Mouse (Mus musculus): ENCODE data around the gene Olfr905. TPM values are rescaled to one million over a fixed set of nuclear protein-coding genes. Genes with fewer than 3 reads are reported as not detected.

Olfr905 gene
- polyA plus RNA-seq, 1 experiment from 2014 or later, result not detected

DNA sequence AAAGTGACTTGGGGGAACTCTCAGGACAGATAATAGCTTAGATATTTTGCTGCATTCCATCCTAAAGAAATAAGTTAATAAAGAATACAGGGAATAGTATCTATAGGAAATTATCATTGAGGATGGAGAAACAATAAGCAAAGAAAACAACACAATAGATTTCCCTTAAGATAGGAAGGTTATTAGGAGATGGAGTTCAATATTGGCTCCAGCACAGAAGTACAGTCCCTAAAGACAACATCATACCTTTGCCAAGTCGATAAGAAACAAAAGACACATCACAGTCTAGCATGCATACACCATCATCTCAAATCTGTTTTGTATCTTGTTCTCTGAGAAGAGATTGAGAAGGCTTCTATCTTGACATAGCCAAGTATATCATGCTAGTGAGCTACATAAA lies 50.4 kb downstream of the Olfr905 start, which contains the start of gene Olfr911-ps1:
Olfr911-ps1 (plus strand) TSS at position 301 of the 400 bp plus-strand sequence.
- H3K27me3 ChIP-seq (ENCODE audit: control insufficient read depth, insufficient read depth, low read depth, low read length), result no peaks in the 10 kb centered on the region
- no peaks in the 10 kb centered on the region for H3K9me3 ChIP-seq (replicated peaks; ENCODE audit: control insufficient read depth, low read length)
- no peaks in the 10 kb centered on the region for H3K36me3 ChIP-seq (ENCODE audit: control insufficient read depth, insufficient read depth)
- H3K4me1 ChIP-seq (ENCODE audit: control insufficient read depth, low read depth, low read length), result no peaks in the 10 kb centered on the region
- 20% methylated on average over 1 of the region's 1 CpGs for WGBS (ENCODE audit: insufficient replicate concordance)
- no peak within 1 kb of the TSS for H3K4me2 ChIP-seq (ENCODE audit: low read depth, low read length)
- H3K4me3 ChIP-seq (ENCODE audit: low read depth, low read length), result no peak within 1 kb of the TSS
- H3K9ac ChIP-seq (ENCODE audit: low read depth, low read length), result no peak within 1 kb of the TSS
- H3K27ac ChIP-seq (ENCODE audit: low read length), result no peak within 1 kb of the TSS
- no peak for ATAC-seq (ENCODE audit: low read depth)

Other genes starting within 250 kb of the Olfr905 start
- not detected in 2 replicates for gene Olfr143, start 218.3 kb upstream of the Olfr905 start, polyA plus RNA-seq (2015; fragmentation: Nextera tagmentation; extraction: Ambion mirVana)
- not detected in 2 replicates for gene Olfr895, start 203.3 kb upstream of the Olfr905 start, polyA plus RNA-seq (2015; fragmentation: Nextera tagmentation; extraction: Ambion mirVana)
- not detected in 2 replicates for gene Olfr896-ps1, start 180.0 kb upstream of the Olfr905 start, polyA plus RNA-seq (2015; fragmentation: Nextera tagmentation; extraction: Ambion mirVana)
- gene Olfr25, start 142.0 kb upstream of the Olfr905 start, polyA plus RNA-seq (2015; fragmentation: Nextera tagmentation; extraction: Ambion mirVana), result not detected in 2 replicates
- gene Olfr898, start 122.7 kb upstream of the Olfr905 start, polyA plus RNA-seq (2015; fragmentation: Nextera tagmentation; extraction: Ambion mirVana), result not detected in 2 replicates
- not detected in 2 replicates for gene Olfr250, start 104.2 kb upstream of the Olfr905 start, polyA plus RNA-seq (2015; fragmentation: Nextera tagmentation; extraction: Ambion mirVana)
- gene Olfr251, start 94.0 kb upstream of the Olfr905 start, polyA plus RNA-seq (2015; fragmentation: Nextera tagmentation; extraction: Ambion mirVana), result not detected in 2 replicates
- gene Olfr147, start 69.4 kb upstream of the Olfr905 start, polyA plus RNA-seq (2015; fragmentation: Nextera tagmentation; extraction: Ambion mirVana), result not detected in 2 replicates
- not detected in 2 replicates for gene Olfr901, start 41.7 kb upstream of the Olfr905 start, polyA plus RNA-seq (2015; fragmentation: Nextera tagmentation; extraction: Ambion mirVana)
- gene Olfr902, start 23.5 kb upstream of the Olfr905 start, polyA plus RNA-seq (2015; fragmentation: Nextera tagmentation; extraction: Ambion mirVana), result not detected in 2 replicates
- gene Olfr904, start 8.0 kb upstream of the Olfr905 start, polyA plus RNA-seq (2015; fragmentation: Nextera tagmentation; extraction: Ambion mirVana), result not detected in 2 replicates
- gene Olfr906, start 16.0 kb downstream of the Olfr905 start, polyA plus RNA-seq (2015; fragmentation: Nextera tagmentation; extraction: Ambion mirVana), result not detected in 2 replicates
- gene Olfr907, start 24.7 kb downstream of the Olfr905 start, polyA plus RNA-seq (2015; fragmentation: Nextera tagmentation; extraction: Ambion mirVana), result not detected in 2 replicates
- not detected in 2 replicates for gene Olfr911-ps1, start 50.5 kb downstream of the Olfr905 start, polyA plus RNA-seq (2015; fragmentation: Nextera tagmentation; extraction: Ambion mirVana)
- gene Olfr910, start 66.7 kb downstream of the Olfr905 start, polyA plus RNA-seq (2015; fragmentation: Nextera tagmentation; extraction: Ambion mirVana), result not detected in 2 replicates
- not detected in 2 replicates for gene Olfr912, start 109.1 kb downstream of the Olfr905 start, polyA plus RNA-seq (2015; fragmentation: Nextera tagmentation; extraction: Ambion mirVana)
- gene Olfr913, start 121.7 kb downstream of the Olfr905 start, polyA plus RNA-seq (2015; fragmentation: Nextera tagmentation; extraction: Ambion mirVana), result not detected in 2 replicates
- gene Olfr914, start 134.0 kb downstream of the Olfr905 start, polyA plus RNA-seq (2015; fragmentation: Nextera tagmentation; extraction: Ambion mirVana), result not detected in 2 replicates
- not detected in 2 replicates for gene Olfr916, start 188.8 kb downstream of the Olfr905 start, polyA plus RNA-seq (2015; fragmentation: Nextera tagmentation; extraction: Ambion mirVana)
- not detected in 2 replicates for gene Olfr917, start 194.7 kb downstream of the Olfr905 start, polyA plus RNA-seq (2015; fragmentation: Nextera tagmentation; extraction: Ambion mirVana)
- gene Olfr918, start 203.5 kb downstream of the Olfr905 start, polyA plus RNA-seq (2015; fragmentation: Nextera tagmentation; extraction: Ambion mirVana), result not detected in 2 replicates
- gene Olfr919, start 232.6 kb downstream of the Olfr905 start, polyA plus RNA-seq (2015; fragmentation: Nextera tagmentation; extraction: Ambion mirVana), result not detected in 2 replicates
- gene Vwa5a, start 247.2 kb downstream of the Olfr905 start, polyA plus RNA-seq (2015; fragmentation: Nextera tagmentation; extraction: Ambion mirVana), result 9.0 and 9.5 TPM in 2 replicates